Mouse (Mus musculus) adrenal gland (tissue): ENCODE measurements around the gene Kmt2c.
"Not testable (repeated sequence)": the region's sequence is repeated elsewhere in the genome, so short reads cannot be mapped to it uniquely, and the experiment has no call there.

Experiments
- intact Hi-C: fragments of 180-260 bp; cut with DNase I; formaldehyde crosslinking; loops from one replicate; pipeline ENCODE4 v1.15.1; 2025

Gene Kmt2c

DNA sequence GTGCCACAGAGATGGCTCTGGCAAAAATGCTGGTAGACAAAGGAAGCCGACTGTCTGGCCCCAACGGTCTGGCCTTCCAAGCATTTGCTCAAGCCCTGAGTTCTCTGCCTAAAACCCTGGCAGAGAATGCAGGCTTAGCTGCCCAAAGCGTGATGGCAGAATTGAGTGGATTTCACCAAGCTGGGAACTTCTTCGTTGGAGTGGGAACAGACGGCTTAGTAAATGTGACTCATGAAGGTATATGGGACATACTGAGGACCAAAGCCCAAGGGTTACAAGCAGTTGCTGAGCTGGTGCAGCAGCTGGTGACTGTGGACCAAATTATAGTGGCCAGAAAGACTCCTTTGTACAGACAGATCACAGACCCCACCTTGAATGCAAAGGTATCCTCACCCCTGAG is 19.0 kb upstream of the Kmt2c start:
- intact Hi-C loops: no loop called here

DNA sequence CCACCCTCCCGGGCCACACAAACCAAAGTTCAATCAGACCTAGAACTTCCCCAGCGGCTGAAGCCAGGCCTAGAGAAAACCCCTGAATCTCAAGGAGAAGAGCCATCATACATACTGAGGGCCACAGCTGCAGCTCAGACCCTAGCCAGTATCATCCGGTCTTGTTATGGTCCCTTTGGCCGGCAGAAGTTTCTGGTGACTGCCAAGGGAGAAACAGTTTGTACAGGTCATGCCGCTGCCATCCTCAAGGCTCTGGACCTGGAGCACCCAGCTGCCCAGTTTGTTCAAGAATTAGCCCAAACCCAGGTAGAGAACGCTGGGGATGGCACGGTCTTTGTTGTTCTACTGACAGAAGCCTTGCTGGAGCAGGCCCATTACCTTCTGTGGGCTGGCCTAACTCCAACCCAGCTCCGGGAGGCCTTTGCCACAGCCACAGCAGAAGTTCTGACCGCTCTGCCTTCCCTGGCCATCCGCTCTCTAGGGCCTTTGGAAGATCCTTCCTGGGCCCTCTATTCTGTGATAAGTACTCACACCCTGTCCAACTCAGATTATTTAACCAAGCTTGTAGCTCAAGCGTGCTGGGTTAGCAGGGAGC is 17.8 kb upstream of the Kmt2c start:
- intact Hi-C loops: no loop called here

GRCm38 (mm10) chr5:25515767-25516166 is 17.2 kb upstream of the Kmt2c start, which contains the start of gene Cct8l1:
TSS of gene Cct8l1 (plus strand) at chr5:25516067.
- intact Hi-C loops: no loop called here

DNA sequence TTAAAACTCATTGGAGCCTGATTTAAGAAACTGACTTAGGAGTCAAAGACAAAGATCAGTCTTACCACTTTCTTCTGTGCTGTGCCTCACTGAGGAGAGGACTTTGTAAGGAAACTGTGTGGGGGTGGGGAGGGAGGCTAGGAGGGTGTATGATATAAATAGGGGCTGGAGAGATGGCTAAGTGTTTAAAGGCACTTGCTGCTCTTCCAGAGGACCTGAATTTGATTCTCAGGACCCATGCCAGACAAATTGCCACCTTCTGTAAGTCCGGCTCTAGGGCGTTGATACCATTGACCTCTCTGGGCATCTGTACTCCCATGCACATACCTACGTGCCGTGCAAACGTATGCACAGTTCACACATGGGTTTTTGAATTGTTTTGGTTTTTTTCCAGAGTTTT is 7.5 kb upstream of the Kmt2c start:
- intact Hi-C loops: no loop called here

DNA sequence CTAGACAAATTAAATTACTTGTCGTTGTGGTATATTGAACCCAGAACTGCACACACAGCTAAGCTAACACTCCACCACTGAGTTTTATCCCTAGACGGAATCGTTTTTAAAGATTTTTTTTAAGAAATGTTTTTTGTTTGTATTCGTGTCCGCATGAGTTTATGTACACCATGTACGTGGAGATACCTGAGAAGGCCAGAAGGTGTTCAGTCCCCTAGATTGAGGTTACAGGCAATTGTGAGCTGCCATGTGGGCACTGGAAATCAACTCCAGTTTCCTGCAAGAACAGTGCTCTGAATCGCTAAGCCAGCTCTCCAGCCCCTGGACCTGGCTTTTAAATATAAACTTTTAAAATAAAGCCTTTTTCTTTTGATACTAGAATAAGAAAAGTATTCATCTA is 2.1 kb upstream of the Kmt2c start:
- intact Hi-C loops: loop anchor here (5.0 kb wide), 1 partner anchor 58 kb away; no protein-coding TSS in a partner anchor

DNA sequence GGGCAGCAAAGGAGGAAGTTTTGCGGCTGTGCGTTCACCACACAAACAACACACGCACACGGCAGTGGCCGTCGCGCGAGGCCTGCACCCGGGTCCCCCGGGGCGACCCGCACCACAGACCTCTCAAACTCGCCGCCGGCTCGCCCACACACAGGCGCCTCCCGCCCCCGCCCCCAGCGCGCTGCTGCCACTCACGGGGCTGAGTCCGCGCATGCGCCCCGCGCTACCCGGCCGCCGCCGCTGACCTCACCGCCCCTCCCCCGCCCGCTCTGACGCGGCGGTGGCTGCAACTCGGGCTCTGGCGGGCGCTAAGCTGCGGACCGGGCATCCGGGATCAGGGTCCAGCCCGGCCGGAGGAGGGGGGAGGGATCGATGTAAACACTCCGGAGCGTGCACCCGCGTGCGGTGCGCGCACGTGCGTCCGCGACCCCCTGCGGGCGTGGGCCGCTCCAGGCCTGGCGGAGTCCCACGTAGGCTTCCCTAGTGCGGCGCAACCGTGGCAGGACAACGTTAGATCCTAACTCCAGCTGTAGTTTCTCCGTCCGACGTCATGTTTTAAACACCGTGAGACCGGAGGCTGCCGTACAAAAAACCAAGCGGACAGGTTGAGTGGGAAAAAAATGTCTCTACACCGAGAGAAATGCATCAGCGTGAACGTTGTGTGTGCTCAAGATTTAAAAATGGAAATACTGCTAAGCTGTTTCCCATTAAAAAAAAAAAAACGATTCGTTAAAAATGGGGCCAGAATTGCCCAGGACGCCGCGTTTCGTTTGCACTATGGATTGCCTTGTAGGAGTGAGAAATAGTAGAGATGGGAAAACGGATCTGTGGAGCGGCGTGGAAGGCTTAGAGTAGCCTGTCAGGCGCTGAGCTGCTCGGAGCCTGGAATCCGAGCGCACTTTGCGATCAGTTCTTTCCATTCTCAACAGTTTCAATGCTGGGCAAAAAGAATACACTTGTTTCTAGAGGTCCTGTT is 1.1 kb upstream of the Kmt2c start:
- intact Hi-C loops: loop anchor here (5.0 to 10.0 kb wide), 2 partner anchors 57 to 205 kb away; partner anchors contain the start of gene Xrcc2

- intact Hi-C loops: loop anchor here (10.0 kb wide), 1 partner anchor 206 kb away; the partner anchor contains the start of gene Xrcc2
Measured at GRCm38 (mm10) chr5:25498821-25499422, 339 bp upstream of the Kmt2c start.

DNA sequence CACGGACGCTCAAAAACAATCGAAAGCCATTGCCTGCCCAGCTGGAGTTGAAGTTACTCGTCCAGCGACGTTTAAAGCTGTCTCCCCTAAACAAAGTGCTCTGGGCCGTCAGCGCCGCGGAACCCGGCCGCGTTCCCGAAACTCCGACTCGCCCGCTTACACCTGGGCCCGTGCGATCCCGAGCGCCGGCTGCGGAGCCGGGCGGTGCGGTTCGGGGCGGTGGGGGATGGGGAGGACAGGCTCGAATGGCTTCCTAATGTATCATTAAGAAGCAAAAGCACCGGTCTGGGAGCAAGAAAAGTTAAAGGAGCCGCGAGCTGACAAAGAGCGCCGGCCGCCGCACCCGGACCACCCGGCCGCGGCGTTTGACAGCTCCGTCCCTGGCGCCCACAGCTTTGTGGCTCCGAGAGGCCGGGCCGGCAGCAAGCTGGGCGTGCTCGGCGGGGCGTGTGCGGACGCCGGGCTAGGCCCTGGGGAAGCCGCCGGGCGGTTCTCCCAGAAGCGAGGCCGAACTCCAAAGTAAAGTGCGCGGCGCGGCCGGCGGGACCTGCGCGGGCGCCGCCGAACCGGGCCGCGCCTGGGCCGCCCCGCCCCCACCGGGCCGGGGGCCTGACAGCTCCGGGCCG is 750 bp downstream of the Kmt2c start:
- intact Hi-C loops: loop anchor here (10.0 kb wide), 1 partner anchor 207 kb away; the partner anchor contains the start of gene Xrcc2

DNA sequence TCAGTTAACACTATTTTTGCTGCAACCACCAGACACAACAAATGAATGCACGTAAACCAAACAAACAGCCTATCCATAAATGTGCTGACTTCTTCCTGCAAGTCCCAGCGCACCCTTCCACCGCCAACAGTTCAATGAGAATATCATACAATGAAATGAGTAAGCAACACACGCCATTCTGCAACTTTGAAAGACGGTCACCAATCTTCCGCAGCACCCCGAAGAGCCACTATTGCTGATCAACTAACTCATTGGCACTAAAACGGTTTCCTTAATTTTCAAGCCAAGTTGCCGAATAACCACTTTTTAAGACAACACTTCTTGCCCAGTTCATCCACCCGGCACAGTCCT is 1.2 kb downstream of the Kmt2c start:
- intact Hi-C loops: loop anchor here (10.0 kb wide), 1 partner anchor 207 kb away; the partner anchor contains the start of gene Xrcc2

DNA sequence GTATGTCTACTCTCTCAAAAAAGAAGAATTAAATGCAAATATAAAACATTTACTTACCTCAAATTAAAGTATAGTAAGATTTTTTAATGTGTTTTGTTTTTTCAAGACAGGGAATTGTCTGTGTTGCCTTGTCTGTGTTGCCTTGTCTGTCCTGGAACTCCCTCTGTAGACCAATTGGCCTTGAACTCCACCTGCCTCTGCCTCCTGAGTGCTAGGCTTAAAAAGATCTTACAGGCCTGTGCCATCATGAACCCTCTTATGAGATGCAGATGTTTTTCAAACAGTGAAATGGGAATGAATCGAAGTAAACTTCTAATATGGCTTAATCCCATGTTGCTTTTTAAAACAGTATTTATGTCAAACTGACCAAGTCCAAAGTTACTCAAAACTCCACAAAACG is 1.9 kb downstream of the Kmt2c start:
- intact Hi-C loops: loop anchor here (10.0 kb wide), 1 partner anchor 208 kb away; the partner anchor contains the start of gene Xrcc2

DNA sequence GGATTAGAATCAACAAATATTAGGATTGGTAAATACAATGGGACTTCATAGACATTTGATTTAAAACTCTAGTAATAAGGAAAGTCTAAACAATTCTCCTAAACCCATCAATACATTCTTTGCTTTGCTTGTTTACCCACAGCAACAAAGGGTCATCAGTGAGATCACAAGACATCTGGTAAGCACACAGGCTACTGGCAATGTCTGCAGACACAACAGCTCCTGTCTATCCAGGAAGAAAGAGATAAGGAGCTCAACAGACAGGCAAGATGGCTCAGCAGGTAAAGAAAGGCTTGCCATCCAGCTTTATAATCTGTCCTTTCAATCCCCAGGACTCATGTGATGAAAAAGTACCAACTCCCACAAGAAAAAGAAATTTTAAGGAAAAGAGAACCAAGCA is 19.7 kb downstream of the Kmt2c start:
- intact Hi-C loops: no loop called here

DNA sequence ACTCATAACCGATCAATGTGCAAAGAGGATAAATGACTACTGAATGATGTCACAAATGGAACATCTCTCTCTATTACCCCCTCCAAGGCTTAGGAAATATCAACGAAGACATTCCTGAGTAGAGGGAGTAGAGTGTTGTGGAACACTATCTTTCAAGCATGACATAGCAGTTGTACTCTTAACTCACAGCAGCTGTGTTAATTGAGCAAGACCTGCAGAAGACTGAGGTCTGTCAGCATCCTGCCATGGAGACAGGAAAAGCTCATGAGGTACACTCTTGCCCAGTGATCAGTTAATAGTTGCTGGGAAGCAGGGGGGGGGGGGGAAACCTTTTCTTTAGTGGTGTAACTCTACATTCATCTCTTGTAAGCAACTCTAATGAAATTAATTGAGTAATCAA is 22.8 kb downstream of the Kmt2c start:
- intact Hi-C loops: no loop called here

DNA sequence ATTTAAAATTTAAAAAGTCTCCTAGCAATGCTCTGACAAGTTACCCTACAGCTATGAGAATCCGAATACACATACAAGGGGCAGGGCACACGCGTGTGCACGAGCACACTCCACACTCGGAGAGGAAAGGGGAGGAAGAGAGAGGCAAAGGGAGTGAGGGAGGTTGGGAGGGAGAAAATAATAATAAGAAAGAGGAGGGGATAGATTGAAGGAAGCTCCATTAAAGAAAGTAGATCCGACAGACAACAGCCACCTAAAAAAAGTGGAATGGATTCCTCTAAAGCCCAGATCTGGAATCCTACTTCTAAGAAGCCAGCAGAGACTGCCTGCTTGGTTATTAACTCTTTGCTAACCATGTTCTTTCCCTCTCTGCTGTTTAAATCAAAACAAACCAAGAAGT is 26.5 kb downstream of the Kmt2c start:
- intact Hi-C loops: no loop called here

- intact Hi-C loops: no loop called here
Measured at GRCm38 (mm10) chr5:25461956-25462355, 36.6 kb downstream of the Kmt2c start.

GRCm38 (mm10) chr5:25455432-25455831 is 43.2 kb downstream of the Kmt2c start:
- intact Hi-C loops: not testable (repeated sequence)

DNA sequence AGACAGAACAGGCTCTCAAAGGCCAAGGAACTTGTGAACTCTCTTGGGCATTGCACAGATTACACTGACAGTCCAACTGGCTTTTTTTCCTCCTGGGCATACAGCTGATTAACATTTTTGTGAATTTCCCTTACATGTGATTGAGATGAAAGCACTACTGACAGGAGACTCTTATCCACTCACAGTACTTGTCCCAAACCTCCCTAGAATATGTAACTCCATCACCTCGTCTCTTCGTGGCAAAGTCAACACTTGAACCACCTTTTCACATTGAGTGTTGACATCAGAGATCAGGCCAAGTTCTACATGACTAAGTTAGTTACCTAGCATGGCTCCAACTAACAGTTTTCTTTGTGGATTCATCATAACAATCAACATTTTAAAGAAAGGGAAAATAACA is 45.9 kb downstream of the Kmt2c start:
- intact Hi-C loops: no loop called here

DNA sequence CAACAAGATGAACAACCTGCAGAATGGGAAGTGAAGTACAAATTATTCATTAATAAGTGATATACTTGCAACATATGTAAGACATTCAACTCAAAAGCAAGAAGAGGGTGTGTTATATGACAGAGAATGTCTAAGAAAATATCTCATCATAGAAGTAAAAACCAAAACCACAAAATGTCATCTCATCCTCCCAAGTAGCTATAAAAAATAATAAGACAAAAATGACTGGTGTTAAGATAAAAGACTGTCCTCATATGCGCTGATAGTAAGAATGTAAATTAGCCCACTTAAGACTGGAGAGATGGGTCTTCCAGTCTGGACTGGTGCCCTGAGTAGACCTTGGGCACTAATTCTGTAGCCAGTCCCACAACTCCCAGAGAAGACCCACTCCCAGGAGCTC is 61.1 kb downstream of the Kmt2c start:
- intact Hi-C loops: loop anchor here (10.0 kb wide), 2 partner anchors 87 to 167 kb away; no protein-coding TSS in a partner anchor

- intact Hi-C loops: loop anchor here (10.0 kb wide), 2 partner anchors 89 to 169 kb away; no protein-coding TSS in a partner anchor
Measured at GRCm38 (mm10) chr5:25436081-25436480, 62.5 kb downstream of the Kmt2c start.

DNA sequence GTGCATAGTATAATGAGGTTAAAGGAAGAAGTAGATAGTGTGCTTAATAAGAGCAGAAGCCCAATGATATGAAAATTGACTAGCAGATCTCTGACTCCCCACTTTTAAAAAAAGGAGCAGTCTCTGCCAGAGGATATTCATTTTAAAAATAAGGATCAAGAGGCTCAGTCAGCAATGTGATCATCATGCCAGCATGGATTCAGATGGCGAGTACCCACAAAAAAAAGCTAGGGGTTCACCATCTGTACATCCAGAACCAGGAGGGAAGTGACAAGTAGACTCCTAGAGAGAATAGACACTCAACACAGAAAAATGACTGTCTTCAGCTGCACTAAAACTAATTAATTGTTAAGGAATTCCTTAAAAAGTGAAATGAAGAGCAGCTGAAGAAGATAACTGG is 76.0 kb downstream of the Kmt2c start:
- intact Hi-C loops: loop anchor here (5.0 kb wide), 1 partner anchor 310 kb away; no protein-coding TSS in a partner anchor

DNA sequence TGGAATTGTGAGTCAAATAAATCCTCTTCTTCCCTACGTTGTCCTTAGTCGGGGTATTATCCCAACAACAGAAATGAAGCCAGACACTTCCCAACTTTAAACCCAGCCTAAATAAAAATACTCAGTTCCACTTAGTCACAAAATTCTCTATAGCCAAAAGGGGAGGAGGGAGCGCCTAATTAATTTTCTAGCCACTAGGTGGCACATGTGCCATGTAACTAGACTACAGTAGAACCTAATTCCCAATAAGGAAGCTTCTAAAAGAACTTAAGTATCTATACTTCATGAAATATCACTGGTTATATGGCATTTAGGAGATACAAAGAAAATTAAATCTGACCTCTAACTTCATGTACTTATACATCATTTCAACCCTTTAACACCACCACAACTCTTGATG is 78.0 kb downstream of the Kmt2c start:
- intact Hi-C loops: loop anchor here (5.0 kb wide), 1 partner anchor 312 kb away; no protein-coding TSS in a partner anchor

DNA sequence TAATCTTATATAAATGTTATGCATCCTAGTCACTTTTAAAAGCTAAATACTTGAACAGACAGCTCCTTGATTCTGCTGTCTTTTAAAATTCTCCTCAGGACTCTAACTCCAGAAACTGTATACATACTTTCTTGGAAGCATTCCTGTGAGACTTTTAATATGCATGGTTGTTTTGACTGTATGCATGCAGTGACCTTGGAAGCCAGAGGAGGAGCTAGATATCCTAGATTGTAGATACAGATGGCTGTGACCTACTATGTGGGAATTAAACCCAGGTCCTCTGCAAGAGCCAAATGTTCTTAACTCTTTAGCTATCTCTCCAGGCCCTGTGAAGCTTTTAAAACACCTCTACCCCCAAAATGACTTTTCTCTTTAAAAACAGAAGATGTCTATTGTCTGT is 83.2 kb downstream of the Kmt2c start:
- intact Hi-C loops: loop anchor here (10.0 kb wide), 1 partner anchor 419 kb away; no protein-coding TSS in a partner anchor
